Mouse (Mus musculus) embryonic fibroblast, embryonic 13.5 days (primary cell): ENCODE measurements at regions not wholly inside any gene's neighbourhood (a gene's known extent, or its start where the extent isn't known, plus 50 kb on each side); places are given as distances from the start of the nearest gene placed in this dataset.

ENCODE experiments used
- H3K27ac ChIP-seq: 2 replicates; pipeline ENCODE4 v1.5.1; 2012; ENCODE audit warnings: low read length, control low read depth, inconsistent platforms; ENCODE audit not compliant: insufficient read depth
- H3K4me1 ChIP-seq: 2 replicates; pipeline ENCODE4 v1.6.1; 2011; ENCODE audit warnings: low read length; ENCODE audit not compliant: control insufficient read depth, insufficient read depth
- H3K4me3 ChIP-seq: 2 replicates; pipeline ENCODE4 v1.5.1; 2011; ENCODE audit warnings: mild to moderate bottlenecking, control low read depth, low read length; ENCODE audit not compliant: insufficient read depth
- CTCF ChIP-seq: IDR thresholded peaks from 2 replicates; pipeline ENCODE4 v1.5.1; 2011; ENCODE audit warnings: mild to moderate bottlenecking, control low read depth, low read length, moderate library complexity, borderline replicate concordance; ENCODE audit not compliant: insufficient read depth
- POLR2A ChIP-seq: IDR thresholded peaks from 2 replicates; pipeline ENCODE4 v1.6.1; 2011; ENCODE audit warnings: low read depth, mild to moderate bottlenecking, control low read depth, low read length, moderate library complexity

GRCm38 (mm10) chr4:56070664-56071334 lies 538.5 kb upstream of the Klf4 start:
- no peak overlapping the region for H3K4me3 ChIP-seq

DNA sequence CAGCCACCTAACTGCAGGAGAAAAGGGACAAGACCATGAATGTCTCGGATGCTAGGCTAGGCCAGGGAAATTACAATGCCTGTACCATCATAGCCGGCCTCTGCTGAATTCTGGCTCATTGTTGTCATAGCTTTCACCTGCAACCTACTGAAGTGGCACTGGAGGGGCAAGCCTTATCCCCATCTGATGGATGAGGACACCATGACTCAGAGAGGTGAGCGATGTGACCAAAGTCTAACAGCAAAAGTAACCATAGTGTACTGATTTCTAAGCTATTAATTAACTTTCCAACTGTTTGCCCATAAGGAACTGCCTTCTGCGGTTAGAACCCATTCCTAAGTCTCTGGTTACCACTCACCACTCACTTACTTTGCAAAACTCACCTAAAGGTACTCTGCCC lies 536.6 kb upstream of the Klf4 start:
- Histone ChIP-seq H3K4me1 (peaks cover 10% of the 10 kb centered on the region; the same call in 1 of the 2 replicates), H3K4me3 (no peak overlapping the region), H3K27ac (no peak overlapping the region)
- no peak for TF ChIP-seq POLR2A

More at GRCm38 (mm10) chr4:56070664-56071334, 538.5 kb upstream of the Klf4 start:
- TF ChIP-seq CTCF = no peak
- TF ChIP-seq POLR2A = no peak
- H3K4me1 ChIP-seq = 0 out of 2 replicates have a peak, but pooled peaks cover 4% of the 10 kb centered on the region
- no peak overlapping the region for H3K27ac ChIP-seq

DNA sequence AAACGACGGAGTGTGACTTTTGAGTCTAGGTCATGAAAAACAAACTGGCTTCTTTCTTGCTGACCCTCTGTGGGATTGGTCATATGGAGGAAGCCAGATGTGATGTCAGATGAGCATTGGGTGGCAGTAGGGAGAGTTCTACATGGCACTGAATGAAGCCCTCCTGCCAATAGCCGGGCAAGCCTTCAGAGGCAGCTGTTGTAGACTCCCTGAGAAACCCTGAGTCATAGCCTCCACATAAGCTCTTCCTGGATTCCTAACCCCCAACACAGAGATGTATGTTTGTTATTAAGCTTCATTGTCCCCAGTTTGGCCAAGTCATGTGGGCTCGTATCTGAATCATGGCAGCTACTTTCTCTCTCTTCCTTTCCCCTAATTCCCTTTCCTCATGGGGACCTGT lies 532.4 kb upstream of the Klf4 start:
- H3K4me1 ChIP-seq = peaks cover 10% of the 10 kb centered on the region; the same call in 1 of the 2 replicates
- H3K27ac ChIP-seq = no peak overlapping the region
- no peak overlapping the region for H3K4me3 ChIP-seq
- TF ChIP-seq CTCF (no peak), POLR2A (no peak)

- Histone ChIP-seq H3K27ac (no peak overlapping the region), H3K4me3 (no peak overlapping the region), H3K4me1 (no peaks in the 10 kb centered on the region; the same call in 1 of the 2 replicates)
- no peak for TF ChIP-seq POLR2A
- TF ChIP-seq CTCF = no peak
Measured at GRCm38 (mm10) chr4:56051792-56052380, 519.6 kb upstream of the Klf4 start.

DNA sequence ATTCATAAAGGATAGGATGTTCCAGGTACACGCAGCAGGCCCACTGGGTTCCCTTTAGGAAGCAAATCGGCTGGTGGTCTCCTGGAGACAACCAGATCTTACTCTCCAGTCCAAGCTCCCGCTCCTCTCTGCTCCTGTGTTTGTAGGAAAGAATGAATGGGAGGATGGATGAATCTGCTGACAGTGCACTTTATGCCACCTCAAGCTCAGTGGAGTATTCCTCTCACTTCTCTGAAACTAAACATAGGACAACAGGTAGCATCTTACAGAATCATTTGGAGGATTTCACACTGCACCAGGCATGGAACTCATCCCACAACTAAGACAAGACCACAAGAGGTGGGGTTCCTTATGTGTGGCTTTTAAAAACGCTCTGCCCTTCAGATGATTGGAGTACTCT lies 507.1 kb upstream of the Klf4 start:
- no peaks in the 10 kb centered on the region for H3K4me1 ChIP-seq
- H3K4me3 ChIP-seq = no peak overlapping the region
- TF ChIP-seq CTCF = no peak
- H3K27ac ChIP-seq = no peak overlapping the region

DNA sequence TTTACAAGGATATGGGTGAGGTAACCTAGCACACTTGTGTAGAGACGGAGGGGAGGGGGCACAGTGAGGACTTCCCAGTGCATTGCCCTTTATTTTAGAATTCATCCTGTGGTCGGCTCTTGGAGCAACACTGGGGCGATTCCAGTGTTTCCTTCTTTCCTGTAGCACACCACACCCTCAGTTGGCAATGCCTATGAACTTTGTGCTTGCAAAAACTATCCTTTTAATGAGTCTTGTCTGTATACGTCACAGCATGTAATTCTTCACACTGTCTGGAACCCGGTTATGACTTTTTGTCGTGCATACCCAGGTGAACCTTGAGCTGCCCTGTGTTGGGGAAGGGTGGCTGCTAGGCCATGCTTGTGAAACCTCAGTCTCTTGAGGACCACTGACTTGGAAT lies 504.1 kb upstream of the Klf4 start:
- TF ChIP-seq POLR2A (no peak), CTCF (no peak)
- no peaks in the 10 kb centered on the region for H3K4me1 ChIP-seq
- H3K27ac ChIP-seq = no peak overlapping the region
- no peak overlapping the region for H3K4me3 ChIP-seq

DNA sequence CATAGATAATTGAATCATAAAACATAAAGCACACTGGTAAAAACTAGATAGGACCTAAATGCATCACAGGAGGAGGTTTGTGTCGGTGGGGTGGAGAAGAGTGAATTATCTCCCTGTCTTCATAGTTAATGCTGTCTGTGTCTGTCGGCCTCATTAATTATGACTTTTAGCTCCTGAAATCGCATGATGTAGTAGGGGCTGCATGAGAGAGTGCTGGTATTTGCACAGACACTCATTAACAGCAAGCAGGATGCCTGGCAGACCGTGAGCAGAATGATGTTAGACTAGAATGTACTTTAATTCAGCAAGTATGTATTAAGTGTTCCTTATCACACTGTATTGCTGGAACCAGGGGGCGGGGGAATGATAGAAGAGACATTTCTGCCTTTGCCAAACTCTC lies 503.3 kb upstream of the Klf4 start:
- Histone ChIP-seq H3K4me1 (no peaks in the 10 kb centered on the region), H3K4me3 (no peak overlapping the region), H3K27ac (no peak overlapping the region)
- no peak for TF ChIP-seq CTCF
- no peak for TF ChIP-seq POLR2A

- Histone ChIP-seq H3K4me1 (no peaks in the 10 kb centered on the region), H3K27ac (no peak overlapping the region), H3K4me3 (no peak overlapping the region)
- TF ChIP-seq CTCF (no peak), POLR2A (no peak)
Measured at GRCm38 (mm10) chr4:56028441-56028840, 496.2 kb upstream of the Klf4 start.

- TF ChIP-seq POLR2A (no peak), CTCF (no peak)
Measured at GRCm38 (mm10) chr4:56027258-56027657, 495.0 kb upstream of the Klf4 start.

DNA sequence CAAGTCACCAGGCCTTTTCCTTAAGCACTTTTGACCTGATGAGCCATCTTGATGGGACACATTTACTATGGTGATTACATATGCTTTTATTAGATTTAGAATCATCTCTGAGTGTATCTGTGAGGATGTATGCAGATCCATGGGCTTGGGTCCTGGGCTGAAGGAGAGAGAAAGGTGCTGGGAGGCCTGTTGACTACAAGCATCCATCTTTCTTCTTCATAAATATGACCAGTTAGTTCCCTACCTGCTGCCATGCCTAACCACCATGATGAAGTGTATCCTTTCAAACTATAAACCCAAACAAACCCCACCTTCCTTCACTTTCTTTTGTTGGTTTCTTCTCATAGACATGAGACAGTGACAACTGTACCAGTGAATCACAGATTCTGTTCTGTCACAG lies 492.2 kb upstream of the Klf4 start:
- Histone ChIP-seq H3K27ac (no peak overlapping the region), H3K4me1 (no peaks in the 10 kb centered on the region), H3K4me3 (no peak overlapping the region)
- TF ChIP-seq POLR2A (no peak), CTCF (no peak)

More at GRCm38 (mm10) chr4:56027258-56027657, 495.0 kb upstream of the Klf4 start:
- Histone ChIP-seq H3K4me3 (no peak overlapping the region), H3K4me1 (no peaks in the 10 kb centered on the region), H3K27ac (no peak overlapping the region)

DNA sequence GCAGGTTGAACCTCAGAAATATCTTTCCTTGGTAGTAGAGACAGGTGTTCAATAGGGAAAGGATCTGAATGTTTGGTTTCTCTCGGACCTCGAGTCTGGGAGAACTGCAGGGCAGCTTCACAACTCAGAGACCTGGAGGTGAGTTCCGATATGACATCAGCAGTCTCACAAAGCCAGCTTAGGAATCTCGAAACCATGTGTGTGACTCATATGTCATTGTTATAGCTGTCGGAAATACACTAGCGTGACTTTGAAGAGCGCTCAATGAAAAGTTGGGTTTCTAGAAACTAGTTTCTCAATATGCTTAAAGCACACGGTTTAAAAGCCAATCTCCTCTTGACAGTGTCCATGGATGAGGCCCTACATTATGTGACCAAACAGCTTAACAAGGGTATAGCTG lies 485.9 kb upstream of the Klf4 start:
- no peak for TF ChIP-seq CTCF
- TF ChIP-seq POLR2A = no peak
- Histone ChIP-seq H3K27ac (no peak overlapping the region), H3K4me1 (no peaks in the 10 kb centered on the region), H3K4me3 (no peak overlapping the region)
